Mouse (Mus musculus) thymus, postnatal 14 days (tissue): ENCODE measurements around the gene Gm17571.

Experiments used
- DNase-seq: peaks from one replicate; pipeline ENCODE4 v3.0.0; 2021

The Gm17571 gene

GRCm38 (mm10) chr9:13446703-13447285 is at the start of gene Gm17571:
Gene Gm17571, minus strand, starts transcription at chr9:13446753.
- no peak for DNase-seq

- no peak for DNase-seq
Measured at GRCm38 (mm10) chr9:13495530-13495929, 49.0 kb upstream of the Gm17571 start.

- no peak for DNase-seq
Measured at GRCm38 (mm10) chr9:13493746-13494145, 47.2 kb upstream of the Gm17571 start.

GRCm38 (mm10) chr9:13492807-13493206 is 46.3 kb upstream of the Gm17571 start:
- no peak for DNase-seq

GRCm38 (mm10) chr9:13491854-13492620 is 45.5 kb upstream of the Gm17571 start:
- no peak for DNase-seq

GRCm38 (mm10) chr9:13491107-13491506 is 44.6 kb upstream of the Gm17571 start:
- DNase-seq, result no peak

- DNase-seq, result no peak
Measured at GRCm38 (mm10) chr9:13485914-13486313, 39.4 kb upstream of the Gm17571 start.

- peak; percentile 49 for DNase-seq
Measured at GRCm38 (mm10) chr9:13484267-13485240, 38.0 kb upstream of the Gm17571 start.

- DNase-seq, result no peak
Measured at GRCm38 (mm10) chr9:13483199-13484068, 36.9 kb upstream of the Gm17571 start.

GRCm38 (mm10) chr9:13479275-13479674 is 32.7 kb upstream of the Gm17571 start:
- DNase-seq, result no peak

- DNase-seq, result no peak
Measured at GRCm38 (mm10) chr9:13474951-13475350, 28.4 kb upstream of the Gm17571 start.

- DNase-seq, result peak; percentile 77
Measured at GRCm38 (mm10) chr9:13470013-13470412, 23.5 kb upstream of the Gm17571 start.

- DNase-seq, result peak; percentile 62
Measured at GRCm38 (mm10) chr9:13468778-13469177, 22.2 kb upstream of the Gm17571 start.

GRCm38 (mm10) chr9:13467745-13468144 is 21.2 kb upstream of the Gm17571 start:
- DNase-seq, result no peak

- peak; percentile 40 for DNase-seq
Measured at GRCm38 (mm10) chr9:13466816-13467215, 20.3 kb upstream of the Gm17571 start.

- peak; percentile 68 for DNase-seq
Measured at GRCm38 (mm10) chr9:13466351-13466750, 19.8 kb upstream of the Gm17571 start.

- no peak for DNase-seq
Measured at GRCm38 (mm10) chr9:13465358-13466020, 18.9 kb upstream of the Gm17571 start.

GRCm38 (mm10) chr9:13460926-13461325 is 14.4 kb upstream of the Gm17571 start:
- DNase-seq, result no peak

- no peak for DNase-seq
Measured at GRCm38 (mm10) chr9:13460012-13460411, 13.5 kb upstream of the Gm17571 start.

GRCm38 (mm10) chr9:13459371-13459770 is 12.8 kb upstream of the Gm17571 start:
- no peak for DNase-seq

GRCm38 (mm10) chr9:13457774-13458173 is 11.2 kb upstream of the Gm17571 start:
- no peak for DNase-seq

GRCm38 (mm10) chr9:13455231-13455630 is 8.7 kb upstream of the Gm17571 start:
- DNase-seq, result no peak
